Mouse (Mus musculus): ENCODE measurements around the gene Mical2. TPM values are rescaled to one million over a fixed set of nuclear protein-coding genes. Genes with fewer than 3 reads are reported as not detected.

Gene Mical2
- total RNA-seq, 2 experiments from 2014 or later = 691 to 703 TPM

DNA sequence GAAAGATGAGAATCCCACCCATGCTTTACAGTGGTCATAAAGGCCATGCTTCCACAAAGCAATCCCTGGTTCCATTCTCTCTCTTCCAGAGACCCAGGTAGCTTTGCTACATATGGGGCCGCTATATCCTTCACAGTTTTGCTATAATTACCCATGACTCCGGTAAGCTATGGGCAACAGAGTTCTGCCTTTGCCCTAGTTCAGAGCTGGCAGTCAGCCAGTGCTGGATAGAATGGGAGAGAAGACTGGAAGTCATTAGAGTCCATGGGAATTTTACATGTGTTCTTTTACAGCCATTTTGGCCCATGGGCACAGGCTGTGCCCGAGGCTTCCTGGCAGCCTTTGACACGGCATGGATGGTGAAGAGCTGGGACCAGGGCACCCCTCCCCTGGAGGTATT is 93.8 kb downstream of the Mical2 start:
- no peak for DNase-seq

DNA sequence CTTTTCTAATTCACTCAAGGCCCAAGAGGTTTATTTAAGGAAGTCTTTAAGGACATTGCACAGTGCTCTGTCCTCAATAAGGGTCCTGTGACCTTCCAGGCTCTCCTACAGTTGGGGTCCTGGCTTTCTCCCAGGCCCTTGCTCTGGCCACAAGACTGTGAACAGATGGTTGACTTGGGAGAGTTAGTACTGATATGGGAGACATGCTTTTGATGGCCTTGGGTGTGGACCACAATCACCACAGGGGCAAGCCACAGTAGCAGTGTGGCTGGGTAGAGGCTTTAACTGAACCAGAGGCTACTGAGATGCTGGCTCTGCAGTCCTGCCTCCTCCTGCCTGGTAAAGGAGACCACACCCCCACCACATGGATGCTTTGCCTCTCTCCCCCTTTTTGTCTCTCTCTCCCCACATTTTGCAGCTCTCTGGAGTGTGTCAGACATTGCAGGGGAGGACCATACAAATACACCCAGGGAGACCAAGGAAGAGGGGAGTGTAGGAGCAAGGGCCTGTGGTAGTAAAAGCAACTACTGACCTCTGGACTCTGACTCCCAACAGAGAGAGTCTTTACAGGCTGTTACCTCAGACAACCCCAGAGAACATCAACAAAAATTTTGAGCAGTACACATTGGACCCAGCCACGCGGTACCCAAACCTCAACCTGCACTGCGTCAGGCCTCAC is 94.5 kb downstream of the Mical2 start:
- DNase-seq = no peak

DNA sequence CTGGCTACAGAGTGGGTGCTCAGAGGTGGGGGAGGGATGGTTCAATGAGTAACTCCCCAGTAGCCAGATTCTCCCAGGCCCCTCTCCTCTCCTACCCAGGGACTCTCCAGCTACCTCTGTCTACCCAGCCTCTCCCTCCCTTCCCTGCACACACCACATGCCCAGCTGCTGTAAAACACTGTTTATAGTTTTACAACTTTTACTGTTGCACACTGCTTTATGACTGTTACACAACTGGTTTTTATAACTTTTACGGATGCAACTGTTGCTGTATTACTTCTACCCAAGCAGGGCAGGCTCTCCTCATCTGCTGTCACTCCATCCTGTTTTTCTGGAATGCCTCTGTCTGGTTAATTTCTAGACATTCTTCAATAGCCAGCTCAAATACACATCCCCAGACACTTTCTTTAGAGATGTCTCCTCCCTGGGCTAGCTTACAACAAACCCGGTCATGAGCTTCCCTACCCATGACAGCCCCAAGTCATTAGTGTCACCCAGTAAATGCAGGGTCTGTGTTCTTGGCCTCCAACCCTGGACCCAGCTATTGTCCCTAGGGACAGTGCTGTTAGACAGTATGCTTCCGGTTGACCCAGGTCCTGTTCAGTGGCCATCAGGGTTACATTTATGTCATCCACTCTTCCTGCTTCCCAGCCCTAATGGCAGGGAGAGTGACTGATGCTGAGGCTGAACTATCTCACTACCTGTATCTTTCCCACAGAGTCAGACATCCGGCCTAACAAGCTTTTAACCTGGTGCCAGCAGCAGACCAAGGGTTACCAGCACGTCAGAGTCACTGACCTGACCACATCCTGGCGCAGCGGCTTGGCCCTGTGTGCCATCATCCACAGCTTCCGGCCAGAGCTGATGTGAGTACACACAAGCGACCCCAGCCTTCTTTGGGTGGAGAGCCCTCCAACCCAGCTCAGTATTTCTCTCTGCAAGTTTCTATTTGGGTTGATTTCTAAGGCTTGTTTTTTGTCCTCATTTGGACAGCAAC is 96.4 kb downstream of the Mical2 start:
- DNase-seq = no peak

DNA sequence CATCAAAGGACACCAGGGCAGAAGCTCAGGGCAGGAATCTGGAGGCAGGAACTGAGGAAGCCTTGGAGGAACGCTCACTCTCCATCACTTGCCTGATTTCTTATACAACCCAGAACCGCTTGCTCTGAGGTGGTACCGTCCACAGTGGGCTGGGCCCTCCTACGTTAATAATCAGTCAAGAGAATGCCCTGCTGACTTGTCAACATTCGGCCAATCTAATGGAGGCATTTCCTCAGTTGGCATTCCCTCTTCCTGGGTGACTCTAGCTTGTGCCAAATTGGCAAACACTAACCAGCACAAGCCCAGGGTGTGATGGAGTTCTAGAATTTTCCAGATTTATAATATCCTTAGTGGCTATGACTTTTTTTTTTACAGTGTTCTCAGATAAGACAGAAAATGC is 98.9 kb downstream of the Mical2 start:
- DNase-seq = no peak

DNA sequence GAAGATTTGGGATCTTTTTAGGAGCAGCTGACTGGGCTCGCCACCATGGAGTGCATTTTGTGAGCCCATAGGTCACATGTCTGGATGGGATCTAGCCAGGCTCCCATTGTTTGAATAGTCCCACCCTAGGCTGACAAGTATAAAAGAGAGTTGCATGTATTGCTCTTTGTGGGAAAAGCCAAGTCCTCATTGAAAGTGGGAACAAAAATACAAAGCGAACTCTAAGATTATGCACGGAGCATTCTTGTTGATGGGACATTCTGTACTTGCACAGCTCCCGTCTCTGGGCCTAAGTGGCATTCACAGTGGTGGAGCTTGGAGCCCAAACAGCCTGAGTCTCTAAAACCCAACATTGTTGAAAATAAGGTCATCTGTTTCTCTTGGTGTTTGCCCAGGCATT is 101.2 kb downstream of the Mical2 start:
- DNase-seq = peak in 1 of 2 experiments; percentile 37

DNA sequence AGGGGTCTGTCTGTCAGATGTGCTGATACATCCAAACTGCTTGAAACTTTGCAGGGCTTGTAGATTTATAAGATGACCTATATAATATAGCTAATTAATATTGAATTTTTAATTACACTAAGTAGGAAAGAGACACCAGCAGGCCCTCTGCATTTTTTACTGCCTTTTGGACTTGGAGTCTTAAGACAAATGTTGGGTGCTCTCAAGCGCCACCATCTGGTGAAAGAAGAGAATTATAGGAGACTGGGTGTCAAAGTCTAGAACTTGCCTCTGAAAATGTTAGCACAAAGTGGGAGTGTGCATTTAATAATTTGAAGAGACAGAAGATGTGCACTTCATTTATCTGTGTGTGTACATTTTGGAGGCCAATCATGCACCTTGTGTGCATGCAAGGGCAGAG is 103.3 kb downstream of the Mical2 start:
- DNase-seq = no peak

DNA sequence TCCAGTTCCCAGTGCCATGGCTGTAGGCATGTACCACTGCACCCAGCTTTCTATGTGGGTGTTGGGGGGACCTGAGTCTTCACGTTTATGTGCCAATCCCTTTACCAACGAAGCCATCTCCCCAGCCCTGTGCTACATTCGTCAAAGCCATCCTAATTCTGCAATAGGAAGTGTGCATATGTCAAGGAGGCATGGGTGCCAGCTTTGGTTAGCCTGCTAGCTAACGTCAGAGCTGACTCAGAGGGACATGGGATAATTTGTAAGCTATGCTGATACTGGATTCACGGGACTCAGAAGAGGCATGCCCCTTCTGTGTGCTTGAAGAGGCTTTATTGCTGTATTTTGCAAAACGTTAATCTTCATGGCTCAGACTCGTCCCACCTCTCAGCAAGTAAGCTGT is 103.8 kb downstream of the Mical2 start:
- DNase-seq = no peak

DNA sequence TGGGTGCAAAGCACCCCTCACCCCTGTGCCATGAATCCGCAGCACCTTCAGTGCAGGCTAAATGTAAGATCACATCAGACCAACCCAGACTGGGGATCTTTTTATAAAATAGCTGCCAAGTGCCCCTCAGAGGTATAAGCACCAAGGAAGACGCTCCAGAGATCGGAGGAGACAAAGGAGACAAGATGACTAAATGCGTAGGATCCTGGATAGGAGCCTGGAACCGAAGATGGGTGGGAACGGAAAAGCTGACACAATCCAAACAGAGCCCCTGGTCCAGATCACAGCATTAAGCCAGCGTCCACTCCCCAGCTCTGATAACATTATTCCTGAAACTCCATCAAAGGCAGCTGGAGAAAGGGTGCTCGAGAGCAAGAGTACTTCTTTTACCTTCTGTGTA is 105.3 kb downstream of the Mical2 start:
- no peak for DNase-seq

DNA sequence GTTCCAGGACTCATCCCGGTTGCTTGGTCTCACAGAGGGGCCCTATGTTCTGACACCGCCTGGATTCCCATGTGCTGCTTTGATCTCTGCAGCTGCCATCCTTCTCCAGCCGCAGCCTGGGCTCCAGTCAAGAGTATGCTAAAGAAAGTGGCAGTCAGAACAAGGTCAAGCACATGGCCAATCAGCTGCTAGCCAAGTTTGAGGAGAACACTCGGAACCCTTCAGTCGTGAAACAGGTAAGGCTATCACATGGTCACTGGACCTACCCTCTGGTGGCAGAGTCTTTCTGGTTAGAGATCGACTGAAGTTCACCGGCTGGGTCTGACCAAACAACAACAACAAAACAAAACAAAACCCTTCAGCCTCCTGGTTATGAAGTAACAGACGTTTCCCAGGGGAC is 106.1 kb downstream of the Mical2 start:
- no peak for DNase-seq

DNA sequence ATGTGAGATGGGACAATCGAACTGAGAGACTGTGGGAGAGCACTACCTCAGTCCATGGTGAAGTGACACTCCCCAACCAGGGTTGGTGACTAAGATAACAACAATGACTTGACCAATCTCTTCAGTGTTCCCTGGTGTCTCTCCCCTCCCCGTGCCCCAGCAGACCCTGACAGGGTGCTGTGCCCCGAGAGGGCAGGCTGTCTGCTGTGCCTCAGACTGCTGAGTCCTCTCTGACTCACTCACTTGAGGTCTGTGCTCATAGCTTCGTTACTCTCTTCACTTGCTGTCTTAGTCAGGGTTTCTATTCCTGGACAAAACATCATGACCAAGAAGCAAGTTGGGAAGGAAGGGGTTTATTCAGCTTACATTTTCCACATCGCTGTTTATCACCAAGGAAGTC is 106.8 kb downstream of the Mical2 start:
- no peak for DNase-seq

DNA sequence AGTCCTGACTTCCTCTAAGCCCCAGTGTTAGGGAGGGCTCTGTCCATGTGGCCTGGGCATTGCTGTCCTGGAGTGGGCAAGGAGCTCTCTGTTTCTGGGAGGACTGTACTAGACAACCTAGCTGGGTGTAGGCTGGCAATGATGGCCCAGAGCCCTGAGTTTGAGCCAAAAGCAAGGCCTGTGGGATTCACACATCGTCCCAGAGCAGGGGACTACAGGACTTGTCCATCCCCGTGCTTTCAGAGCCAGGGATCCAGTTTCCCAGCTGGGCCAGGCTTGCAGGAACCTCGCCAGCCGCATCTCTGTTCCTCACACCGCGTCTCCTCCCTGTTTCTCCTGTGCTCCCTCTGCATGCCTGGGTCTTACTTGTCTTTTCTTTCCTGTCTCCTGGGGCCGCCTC is 107.7 kb downstream of the Mical2 start:
- DNase-seq = no peak

DNA sequence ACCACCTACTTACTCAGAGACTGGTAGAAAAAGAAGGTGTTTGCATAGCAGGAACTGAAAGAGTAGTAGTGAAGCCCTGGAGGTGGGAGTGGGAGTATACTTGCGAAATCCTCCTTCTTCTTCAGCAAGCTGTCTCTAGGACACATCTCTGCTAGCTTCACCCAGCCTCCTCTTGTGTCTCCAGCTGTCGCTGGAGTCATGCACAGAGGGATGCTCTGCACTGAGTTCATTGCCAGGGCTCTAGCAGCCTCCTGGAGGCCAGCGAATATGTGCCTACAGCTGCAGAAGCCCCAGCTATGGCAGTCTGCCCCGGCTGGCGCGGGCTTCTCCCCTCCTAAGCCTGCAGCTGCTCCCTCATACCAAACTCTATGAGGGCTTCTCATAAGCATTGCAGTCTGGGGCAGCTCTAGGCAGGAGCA is 110.6 kb downstream of the Mical2 start:
- peak; percentile 61 to 67 for DNase-seq

DNA sequence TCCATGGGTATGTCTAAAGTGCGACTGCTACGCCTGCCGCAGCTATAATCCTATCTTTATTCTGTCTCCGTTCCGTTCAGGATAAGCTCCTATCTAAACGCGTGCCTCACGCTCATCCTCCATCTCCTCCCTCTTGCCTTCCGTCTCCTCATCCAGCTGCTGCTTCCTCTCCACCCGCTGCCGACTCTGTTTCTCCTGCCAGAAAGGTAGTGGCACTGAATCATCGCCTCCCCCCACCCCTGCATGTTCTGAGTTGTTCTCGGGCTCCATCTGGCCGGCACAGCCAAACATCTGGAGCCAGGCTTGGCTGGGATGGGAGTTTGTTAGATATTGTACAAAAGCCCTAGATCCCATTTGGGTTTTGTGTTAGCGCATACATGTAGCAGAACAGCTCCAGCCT is 111.1 kb downstream of the Mical2 start:
- DNase-seq = peak; percentile 44 to 65

DNA sequence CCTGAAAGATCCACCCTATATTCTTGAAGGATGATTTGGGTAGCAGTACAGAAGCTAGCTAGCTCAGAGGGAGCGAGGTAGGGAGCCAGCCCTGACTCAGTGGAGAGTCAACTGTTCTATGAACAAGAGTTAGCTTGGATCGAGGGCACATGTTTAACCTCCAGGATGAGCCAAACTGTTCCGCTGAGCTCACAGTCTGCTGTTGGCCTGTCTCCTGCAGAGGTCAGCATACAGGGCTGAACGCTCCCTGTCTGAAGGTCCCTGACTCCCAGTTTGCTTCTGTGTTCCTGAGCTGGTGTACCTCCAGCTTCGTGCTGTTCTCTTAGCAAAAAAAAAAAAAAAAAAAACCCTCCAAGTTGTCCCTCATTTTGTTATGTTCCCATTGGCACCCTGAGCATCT is 112.1 kb downstream of the Mical2 start:
- DNase-seq = no peak

DNA sequence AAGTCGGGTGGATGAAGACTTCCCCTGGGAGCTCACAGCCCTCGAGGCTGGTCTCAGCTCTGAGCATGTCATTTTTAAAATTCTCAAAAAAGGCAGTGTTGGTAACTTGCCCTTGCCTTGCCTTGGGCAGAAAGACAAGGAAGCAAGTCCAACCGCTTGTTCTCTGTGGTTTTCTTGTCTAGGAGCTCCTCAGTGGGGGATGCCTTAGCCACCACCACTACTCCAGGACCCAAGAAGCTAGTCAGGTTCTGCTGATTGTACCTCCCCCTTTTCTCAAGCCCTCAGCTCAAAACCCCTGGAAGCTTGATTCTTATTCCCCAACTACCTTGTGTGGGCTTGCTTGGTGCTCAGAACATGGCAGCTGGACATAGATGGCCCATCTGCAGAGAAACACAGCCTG is 115.4 kb downstream of the Mical2 start:
- DNase-seq = no peak

DNA sequence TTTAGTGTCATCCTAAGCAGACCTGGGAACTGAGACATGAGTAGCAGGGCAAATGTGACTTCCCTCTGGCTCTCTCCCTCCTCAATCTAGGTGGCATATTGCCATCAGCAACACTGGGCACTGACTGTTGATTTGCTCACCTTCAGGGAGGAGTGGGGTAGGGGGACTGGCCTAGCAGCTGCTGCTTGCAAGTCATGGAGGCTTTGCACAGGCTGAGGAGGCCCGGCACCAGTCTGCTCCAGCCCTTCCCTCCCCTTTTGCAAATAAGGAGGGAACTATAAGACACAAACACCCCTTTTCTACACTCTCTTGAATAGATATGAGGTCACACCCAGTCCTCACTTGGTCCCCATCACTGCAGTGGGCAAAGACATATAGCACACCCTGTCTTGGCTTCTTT is 120.0 kb downstream of the Mical2 start:
- no peak for DNase-seq

DNA sequence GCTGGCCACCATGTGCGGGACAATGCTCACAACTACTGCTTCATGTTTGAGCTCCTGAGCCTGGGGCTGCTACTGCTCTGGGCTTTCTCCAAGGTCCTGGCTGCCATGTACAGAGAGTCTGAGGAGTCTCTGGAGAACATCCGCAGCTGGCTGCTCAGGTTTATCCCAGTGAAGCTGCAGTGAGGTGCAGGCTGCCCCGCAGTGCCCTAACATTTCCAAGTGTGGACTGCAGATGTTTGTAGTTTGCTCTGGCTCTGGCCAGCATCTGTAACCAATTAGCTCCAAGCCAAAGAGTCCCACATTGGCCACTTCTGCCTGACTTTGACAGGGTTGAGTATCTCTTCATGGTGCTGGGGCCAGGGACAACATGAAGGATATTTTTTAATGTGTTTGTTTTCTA is 125.9 kb downstream of the Mical2 start:
- no peak for DNase-seq

DNA sequence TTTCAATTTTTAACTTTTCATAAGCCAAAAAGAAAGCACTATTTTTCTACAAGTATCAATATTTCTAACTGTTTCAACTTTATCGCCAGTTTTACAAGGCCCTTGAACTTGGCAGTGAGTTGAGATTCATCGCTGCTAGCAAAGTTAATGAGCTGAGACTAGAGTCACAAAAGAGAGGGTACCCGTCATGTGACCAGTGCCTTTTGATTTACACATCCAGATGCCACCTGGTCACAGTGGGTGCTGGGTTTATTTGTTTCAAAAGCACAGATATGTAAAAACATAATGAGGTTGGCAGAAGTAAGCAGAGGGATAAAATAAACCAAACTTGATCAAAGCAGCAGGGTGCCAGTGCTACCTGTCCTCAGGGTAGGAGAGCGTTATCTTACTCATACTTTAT is 126.3 kb downstream of the Mical2 start:
- no peak for DNase-seq

DNA sequence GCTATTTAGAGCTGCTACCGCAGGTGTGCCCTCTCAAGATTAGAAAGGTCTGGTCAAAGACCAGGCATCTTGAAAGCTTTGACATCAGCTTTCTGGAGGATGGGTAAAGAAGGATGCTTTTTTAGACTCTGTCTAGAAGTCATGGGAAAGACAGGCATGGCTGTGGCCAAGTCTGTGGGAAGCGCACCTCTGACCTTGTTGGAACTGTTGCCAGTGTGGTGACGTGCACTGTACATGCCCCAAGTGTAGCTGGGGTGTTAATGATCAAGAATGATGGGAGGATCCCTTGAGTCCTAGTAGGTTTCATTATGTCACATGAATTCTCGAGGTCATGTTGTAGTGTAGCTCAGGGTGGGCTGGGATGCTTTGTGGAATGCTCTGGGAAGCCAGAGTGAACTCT is 127.4 kb downstream of the Mical2 start:
- DNase-seq = no peak

DNA sequence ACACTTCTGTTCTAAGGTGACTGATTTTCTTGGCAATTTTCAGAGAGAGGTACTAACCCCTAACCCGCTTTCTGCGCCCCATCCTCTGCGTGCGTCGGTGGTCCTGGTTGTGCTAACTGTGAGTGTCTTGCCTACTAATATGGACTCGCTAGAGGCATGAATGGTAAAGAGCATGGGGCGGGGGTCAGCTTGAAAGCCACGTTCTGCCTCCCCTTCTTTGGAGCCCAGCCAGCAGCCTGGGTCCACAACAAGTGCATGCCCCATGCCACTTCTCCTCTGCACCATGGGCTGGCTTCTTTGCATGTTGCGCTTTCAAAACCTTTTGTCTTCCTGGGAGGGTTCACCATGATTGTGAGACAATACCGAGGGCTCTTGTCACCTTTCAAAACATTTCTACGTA is 128.3 kb downstream of the Mical2 start:
- no peak for DNase-seq

DNA sequence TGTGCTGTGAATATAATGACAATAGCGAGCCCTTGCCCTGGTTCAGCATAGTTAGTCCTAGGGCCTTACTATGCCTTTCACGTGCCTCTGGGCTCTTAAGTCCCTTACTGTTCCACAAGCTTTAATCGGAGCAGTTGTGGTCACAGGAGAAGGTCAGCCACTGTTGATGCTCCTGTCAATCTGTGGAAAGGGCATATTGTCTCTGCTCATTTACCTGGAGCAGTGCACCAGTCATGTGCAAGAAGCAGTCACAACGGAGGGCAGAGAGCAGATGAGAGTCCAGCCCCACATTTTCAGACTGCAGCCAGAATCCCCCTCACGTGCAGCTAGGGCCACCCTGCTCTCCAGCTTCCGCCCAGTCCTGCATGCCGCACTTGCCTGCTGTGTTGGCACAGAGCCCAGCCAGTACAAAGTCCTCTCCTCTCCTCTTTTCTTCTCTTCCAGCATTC is 128.9 kb downstream of the Mical2 start:
- DNase-seq = no peak

DNA sequence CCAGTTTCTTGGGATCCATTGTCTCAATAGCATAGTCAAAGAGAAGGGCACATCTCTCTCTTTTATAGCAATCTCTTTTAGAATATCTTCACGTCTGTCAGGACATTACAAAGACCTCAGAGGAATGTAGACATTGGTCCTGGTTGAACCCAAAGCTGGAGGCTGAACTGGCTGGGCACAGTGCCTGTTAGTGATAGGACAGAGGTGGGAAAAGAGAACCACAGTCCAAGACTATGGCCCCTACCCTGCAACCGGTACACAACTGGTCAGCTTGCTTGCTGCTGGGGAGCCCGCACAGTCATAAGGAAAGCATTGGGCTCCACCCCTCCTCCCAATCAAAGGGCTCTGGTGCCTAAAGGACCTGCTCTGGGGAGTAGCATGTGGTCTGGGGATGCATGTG is 133.9 kb downstream of the Mical2 start:
- DNase-seq = no peak

DNA sequence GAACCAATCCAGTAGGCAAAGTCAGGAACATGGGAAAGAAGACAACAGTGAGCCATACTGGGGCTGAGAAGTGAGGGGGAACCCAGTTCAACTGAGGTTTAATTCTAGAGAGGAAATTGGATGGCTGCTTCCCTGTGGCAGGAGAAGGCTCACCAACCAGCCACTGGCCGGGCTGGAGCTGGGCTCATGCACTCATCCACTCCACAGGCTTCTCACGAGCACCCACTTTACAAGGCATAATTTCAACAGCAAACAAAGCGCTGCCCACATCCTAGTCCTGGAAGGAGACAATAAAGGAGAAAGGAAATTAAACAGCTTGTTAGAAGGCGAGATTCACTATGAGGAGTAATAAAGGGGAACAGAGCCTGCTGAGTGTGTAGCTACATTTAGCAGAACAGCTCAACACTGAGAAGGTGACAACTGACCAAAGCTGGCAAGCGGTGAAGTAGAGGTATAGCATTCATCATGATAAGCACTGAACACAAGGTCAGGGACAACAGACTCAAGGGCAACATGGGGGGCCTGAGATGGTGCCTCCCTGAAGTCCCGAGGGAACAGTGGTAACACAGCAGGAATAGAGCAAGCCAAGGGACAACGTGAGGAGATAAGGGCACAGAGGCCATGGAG is 137.0 kb downstream of the Mical2 start:
- DNase-seq = no peak
